Mouse (Mus musculus) hindbrain, embryonic 14.5 days (tissue): ENCODE measurements around the gene Ccdc160. TPM values are rescaled to one million over a fixed set of nuclear protein-coding genes. Genes with fewer than 3 reads are reported as not detected.

ENCODE experiments used
- ATAC-seq: fragments of 200-750 bp; cut with Nextera tagmentation; 2 replicates; pipeline ENCODE4 v1.8.0; 2017; ENCODE audit warnings: moderate number of reproducible peaks, mild to moderate bottlenecking, moderate TSS enrichment, moderate library complexity; ENCODE audit not compliant: low FRiP score
- DNase-seq: peaks from one replicate; pipeline ENCODE4 v3.0.0-alpha.2; 2015; ENCODE audit warnings: low spot score
- H3K27ac ChIP-seq: fragments of 300-500 bp; sonication (generic); 2 replicates; pipeline ENCODE4 v1.5.1; 2014; ENCODE audit warnings: mild to moderate bottlenecking, moderate library complexity
- H3K27me3 ChIP-seq: fragments of 300-500 bp; sonication (generic); 2 replicates; pipeline ENCODE4 v1.6.1; 2014; ENCODE audit warnings: mild to moderate bottlenecking, low read length, mixed read lengths; ENCODE audit not compliant: control insufficient read depth, insufficient read depth
- H3K36me3 ChIP-seq: fragments of 300-500 bp; sonication (generic); replicated peaks from 2 replicates; pipeline ENCODE4 v1.6.1; 2014; ENCODE audit not compliant: control insufficient read depth, insufficient read depth
- H3K4me1 ChIP-seq: fragments of 300-500 bp; sonication (generic); replicated peaks from 2 replicates; pipeline ENCODE4 v1.6.1; 2014; ENCODE audit warnings: antibody characterized with exemption, low read length, mixed read lengths; ENCODE audit not compliant: control insufficient read depth, insufficient read depth
- H3K4me2 ChIP-seq: fragments of 300-500 bp; sonication (generic); replicated peaks from 2 replicates; pipeline ENCODE4 v1.6.1; 2014; ENCODE audit warnings: mild to moderate bottlenecking, moderate library complexity
- H3K4me3 ChIP-seq: fragments of 300-500 bp; sonication (generic); replicated peaks from 2 replicates; pipeline ENCODE4 v1.5.1; 2014; ENCODE audit warnings: mild to moderate bottlenecking, low read length
- H3K9ac ChIP-seq: fragments of 300-500 bp; sonication (generic); 2 replicates; pipeline ENCODE4 v1.6.1; 2014
- H3K9me3 ChIP-seq: fragments of 300-500 bp; sonication (generic); 2 replicates; pipeline ENCODE4 v1.6.1; 2016; ENCODE audit warnings: low read length; ENCODE audit not compliant: control insufficient read depth
- WGBS: fragments of 180-500 bp; shearing (Covaris S2); extraction: QIAGEN DNeasy Blood & Tissue Kit; methylation state at CpG from one replicate; pipeline ENCODE4 v1.1.7; 2014; 5-methylcytosine and 5-hydroxymethylcytosine counted together
- polyA plus RNA-seq: library from polyadenylated mRNA; unstranded; fragments of >200 nt; fragmentation: Nextera tagmentation; extraction: Ambion mirVana; gene quantifications from 2 replicates; pipeline ENCODE4 v1.2.1, GENCODE M21; 2014

The Ccdc160 gene
- polyA plus RNA-seq, 1 experiment from 2014 or later: 8.2 TPM

GRCm38 (mm10) chrX:52760191-52760945 is 30.6 kb upstream of the Ccdc160 start:
- WGBS: 75% methylated on average over 4 of the region's 4 CpGs
- no peak overlapping the region for H3K9ac ChIP-seq
- H3K36me3 ChIP-seq: no peaks in the 10 kb centered on the region
- H3K4me2 ChIP-seq: no peak overlapping the region
- H3K4me3 ChIP-seq: no peak overlapping the region
- no peak overlapping the region for H3K27ac ChIP-seq
- no peaks in the 10 kb centered on the region for H3K9me3 ChIP-seq
- H3K4me1 ChIP-seq: no peaks in the 10 kb centered on the region
- no peak for ATAC-seq
- H3K27me3 ChIP-seq: no peaks in the 10 kb centered on the region
- no peak for DNase-seq

- Histone ChIP-seq H3K27me3 (no peaks in the 10 kb centered on the region), H3K9ac (no peak overlapping the region), H3K27ac (no peak overlapping the region), H3K36me3 (no peaks in the 10 kb centered on the region), H3K4me2 (no peak overlapping the region), H3K9me3 (no peaks in the 10 kb centered on the region), H3K4me3 (no peak overlapping the region), H3K4me1 (no peaks in the 10 kb centered on the region)
- 58% methylated on average over 4 of the region's 4 CpGs for WGBS
- ATAC-seq (no peak), DNase-seq (no peak)
These were observed 28.8 kb upstream of the Ccdc160 start for GRCm38 (mm10) chrX:52762221-52762620.

- H3K9me3 ChIP-seq: no peaks in the 10 kb centered on the region
- ATAC-seq (no peak), DNase-seq (no peak)
- H3K4me1 ChIP-seq: no peaks in the 10 kb centered on the region
- H3K27me3 ChIP-seq: no peaks in the 10 kb centered on the region
- WGBS: 62% methylated on average over 3 of the region's 3 CpGs
- H3K27ac ChIP-seq: no peak overlapping the region
- no peaks in the 10 kb centered on the region for H3K36me3 ChIP-seq
- no peak overlapping the region for H3K4me2 ChIP-seq
- no peak overlapping the region for H3K9ac ChIP-seq
- no peak overlapping the region for H3K4me3 ChIP-seq
These were observed 15.0 kb upstream of the Ccdc160 start for GRCm38 (mm10) chrX:52775973-52776372.

GRCm38 (mm10) chrX:52777671-52778070 is 13.3 kb upstream of the Ccdc160 start:
- Histone ChIP-seq H3K9me3 (no peaks in the 10 kb centered on the region), H3K36me3 (no peaks in the 10 kb centered on the region), H3K27me3 (no peaks in the 10 kb centered on the region), H3K4me1 (no peaks in the 10 kb centered on the region), H3K9ac (no peak overlapping the region), H3K27ac (no peak overlapping the region), H3K4me3 (no peak overlapping the region), H3K4me2 (no peak overlapping the region)
- WGBS: 76% methylated on average over 5 of the region's 5 CpGs
- ATAC-seq (no peak), DNase-seq (no peak)

GRCm38 (mm10) chrX:52783898-52784297 is 7.1 kb upstream of the Ccdc160 start:
- Histone ChIP-seq H3K4me1 (no peaks in the 10 kb centered on the region), H3K27ac (no peak overlapping the region), H3K4me2 (no peak overlapping the region), H3K9ac (no peak overlapping the region), H3K36me3 (no peaks in the 10 kb centered on the region), H3K4me3 (no peak overlapping the region), H3K27me3 (no peaks in the 10 kb centered on the region), H3K9me3 (no peaks in the 10 kb centered on the region)
- DNase-seq (no peak), ATAC-seq (no peak)
- 76% methylated on average over 5 of the region's 5 CpGs for WGBS

- Histone ChIP-seq H3K9ac (peak overlapping the region; percentile 61; the same call in 1 of the 2 replicates), H3K4me2 (peak overlapping the region; percentile 51), H3K4me1 (0 out of 2 replicates have a peak, but pooled peaks cover 4% of the 10 kb centered on the region), H3K4me3 (peak overlapping the region; percentile 48), H3K9me3 (no peaks in the 10 kb centered on the region), H3K27ac (no peak overlapping the region), H3K27me3 (no peaks in the 10 kb centered on the region), H3K36me3 (no peaks in the 10 kb centered on the region)
- WGBS: 40% methylated on average over 10 of the region's 10 CpGs
- ATAC-seq (no peak), DNase-seq (no peak)
These were observed 1.1 kb downstream of the Ccdc160 start for GRCm38 (mm10) chrX:52791944-52792719.

GRCm38 (mm10) chrX:52792861-52793260 is 1.9 kb downstream of the Ccdc160 start:
- Histone ChIP-seq H3K27me3 (no peaks in the 10 kb centered on the region), H3K27ac (no peak overlapping the region), H3K36me3 (no peaks in the 10 kb centered on the region), H3K4me3 (no peak overlapping the region), H3K4me2 (0 out of 2 replicates have a peak overlapping the region, but pooled peaks have one; percentile 6), H3K9ac (no peak overlapping the region), H3K4me1 (0 out of 2 replicates have a peak, but pooled peaks cover 4% of the 10 kb centered on the region), H3K9me3 (no peaks in the 10 kb centered on the region)
- ATAC-seq: no peak
- WGBS: 39% methylated on average over 6 of the region's 6 CpGs
- no peak for DNase-seq

- WGBS: 16% methylated on average over 8 of the region's 8 CpGs
- Histone ChIP-seq H3K36me3 (no peaks in the 10 kb centered on the region), H3K27me3 (no peaks in the 10 kb centered on the region), H3K27ac (no peak overlapping the region), H3K4me1 (no peaks in the 10 kb centered on the region), H3K4me3 (no peak overlapping the region), H3K4me2 (no peak overlapping the region), H3K9ac (no peak overlapping the region), H3K9me3 (no peaks in the 10 kb centered on the region)
- ATAC-seq (no peak), DNase-seq (no peak)
These were observed 4.8 kb downstream of the Ccdc160 start for GRCm38 (mm10) chrX:52795816-52796215.

GRCm38 (mm10) chrX:52797031-52797625 is 6.1 kb downstream of the Ccdc160 start:
- Histone ChIP-seq H3K4me3 (no peak overlapping the region), H3K4me2 (no peak overlapping the region), H3K4me1 (no peaks in the 10 kb centered on the region), H3K36me3 (no peaks in the 10 kb centered on the region), H3K27ac (no peak overlapping the region), H3K9me3 (no peaks in the 10 kb centered on the region), H3K27me3 (no peaks in the 10 kb centered on the region), H3K9ac (no peak overlapping the region)
- ATAC-seq (no peak), DNase-seq (no peak)
- WGBS: 63% methylated on average over 9 of the region's 9 CpGs
